Mouse (Mus musculus) C2C12 (cell line): Measurements from ENCODE around the gene Cib4.

Experiments used
- CEBPB ChIP-seq: IDR thresholded peaks from one replicate; pipeline ENCODE4 v1.6.1; 2011; ENCODE audit warnings: low read depth, mild to moderate bottlenecking, control low read depth, moderate library complexity
- CTCF ChIP-seq: IDR thresholded peaks from one replicate; pipeline ENCODE4 v1.5.1; 2011; ENCODE audit not compliant: control insufficient read depth, insufficient read depth, insufficient read length
- FOSL1 ChIP-seq: IDR thresholded peaks from one replicate; pipeline ENCODE4 v1.8.0; 2011; ENCODE audit warnings: mild to moderate bottlenecking, low read length; ENCODE audit not compliant: poor library complexity, insufficient read depth, severe bottlenecking
- MAX ChIP-seq: IDR thresholded peaks from one replicate; pipeline ENCODE4 v1.6.1; 2011; ENCODE audit warnings: mild to moderate bottlenecking, control low read depth
- MYOD1 ChIP-seq: IDR thresholded peaks from one replicate; pipeline ENCODE4 v1.6.1; 2011; ENCODE audit warnings: low read depth; ENCODE audit not compliant: control insufficient read depth, insufficient read length
- MYOG ChIP-seq: IDR thresholded peaks from one replicate; pipeline ENCODE4 v1.6.1; 2011; ENCODE audit not compliant: control insufficient read depth, insufficient read length; ENCODE audit errors: extremely low read depth
- USF1 ChIP-seq: IDR thresholded peaks from one replicate; pipeline ENCODE4 v1.6.1; 2011; ENCODE audit warnings: low read depth, mild to moderate bottlenecking, control low read depth, moderate library complexity

GRCm38 (mm10) chr5:30522406-30522805 lies 23.2 kb downstream of the Cib4 start:
- TF ChIP-seq CTCF (no peak), MYOD1 (no peak), USF1 (no peak), CEBPB (no peak), MYOG (no peak), MAX (no peak), FOSL1 (no peak)
